Mouse (Mus musculus) yolk sac, embryonic 10.5 days (tissue): ENCODE results near the gene Fgf12.

ENCODE experiments used
- DNase-seq: peaks from one replicate; pipeline ENCODE4 v3.0.0-alpha.2; 2017; ENCODE audit warnings: low spot score

Gene Fgf12

GRCm38 (mm10) chr16:28752638-28753118 is at the start of gene Fgf12:
Fgf12 (minus strand) TSS chr16:28753068.
- no peak for DNase-seq

GRCm38 (mm10) chr16:28793115-28793514 is 40.2 kb upstream of the Fgf12 start:
- DNase-seq = peak; percentile 2

DNA sequence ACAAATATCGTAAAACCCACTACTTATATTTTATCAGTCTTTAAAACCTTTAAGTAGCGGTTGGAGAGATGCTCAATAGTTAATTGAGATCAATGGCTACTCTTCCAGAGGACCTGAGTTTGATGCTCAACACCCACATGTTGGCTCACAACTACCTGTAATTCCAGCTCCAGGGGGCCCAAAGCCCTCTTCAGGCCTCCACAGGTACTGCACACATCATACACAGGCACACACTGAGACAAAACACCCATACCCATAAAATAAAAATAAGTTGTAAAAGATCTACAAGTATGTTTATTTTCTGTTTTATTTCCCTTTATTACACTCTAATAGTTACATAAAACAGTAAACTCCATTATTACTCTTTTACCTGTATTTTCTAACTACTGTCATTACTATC is 17.4 kb upstream of the Fgf12 start:
- no peak for DNase-seq

DNA sequence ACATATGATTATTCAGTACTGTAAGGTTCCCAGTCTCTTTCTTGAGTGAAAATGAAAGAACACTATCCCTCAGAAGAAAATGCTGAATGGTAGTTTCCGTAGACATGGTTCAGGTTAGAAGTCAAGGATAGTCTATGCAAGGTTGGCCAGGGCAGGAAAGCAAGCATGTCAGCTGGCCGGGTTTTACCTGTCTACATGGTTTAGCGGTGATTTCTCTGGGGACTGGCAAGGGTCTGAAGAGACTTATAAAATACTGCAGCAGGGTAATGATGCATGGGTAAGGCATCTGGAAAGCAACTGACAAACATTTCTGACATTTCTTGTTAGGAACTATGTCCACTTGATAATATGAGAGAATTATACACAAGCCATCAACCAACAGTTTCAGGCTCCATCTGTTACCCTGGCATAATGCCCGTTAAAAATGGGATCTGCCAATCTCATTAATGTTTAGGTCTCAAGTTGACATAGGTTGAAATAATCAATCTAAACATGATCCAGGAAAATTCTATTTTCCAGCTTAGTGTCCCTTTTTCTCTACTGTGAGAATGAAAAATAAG is 8.6 kb upstream of the Fgf12 start:
- no peak for DNase-seq

- DNase-seq = peak; percentile 85
Observed at GRCm38 (mm10) chr16:28753124-28753917, 453 bp upstream of the Fgf12 start.

DNA sequence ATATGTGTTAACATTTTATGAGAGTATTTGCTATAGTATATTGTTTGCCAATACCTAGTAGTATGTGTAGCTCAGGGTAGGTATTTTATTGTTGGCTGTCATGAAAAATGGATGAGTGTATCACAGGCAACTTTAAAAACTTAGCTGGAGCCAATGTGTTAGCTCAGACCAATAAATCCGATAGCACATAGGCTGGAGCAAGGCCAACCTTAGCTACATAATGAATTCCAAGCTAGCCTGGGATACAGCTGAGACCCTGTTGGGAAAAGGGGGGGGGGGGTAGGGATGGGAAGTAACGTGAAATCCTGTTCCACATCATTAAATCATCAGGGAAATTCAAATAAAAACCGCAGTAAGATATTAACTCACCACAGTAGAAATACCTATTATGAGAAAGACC is 18.4 kb downstream of the Fgf12 start:
- DNase-seq = no peak

DNA sequence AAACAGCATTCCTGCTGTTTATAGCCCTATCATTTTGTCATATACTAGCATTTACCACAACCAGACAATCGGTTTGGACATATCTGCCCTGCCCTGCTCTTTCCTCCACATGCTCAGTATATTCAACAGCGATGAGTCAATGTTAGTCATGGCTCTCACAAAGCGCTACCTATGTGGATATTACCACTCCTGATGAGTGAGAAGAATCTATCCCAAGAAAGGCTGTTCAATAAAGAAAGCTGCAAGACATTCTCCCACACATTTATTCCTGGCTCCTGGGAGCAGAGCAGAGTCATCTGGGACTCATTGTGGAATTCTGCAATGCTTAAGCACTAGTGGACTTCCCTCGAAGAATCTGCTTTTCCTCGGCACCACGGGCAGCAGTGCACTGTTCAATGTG is 26.1 kb downstream of the Fgf12 start:
- DNase-seq = no peak

DNA sequence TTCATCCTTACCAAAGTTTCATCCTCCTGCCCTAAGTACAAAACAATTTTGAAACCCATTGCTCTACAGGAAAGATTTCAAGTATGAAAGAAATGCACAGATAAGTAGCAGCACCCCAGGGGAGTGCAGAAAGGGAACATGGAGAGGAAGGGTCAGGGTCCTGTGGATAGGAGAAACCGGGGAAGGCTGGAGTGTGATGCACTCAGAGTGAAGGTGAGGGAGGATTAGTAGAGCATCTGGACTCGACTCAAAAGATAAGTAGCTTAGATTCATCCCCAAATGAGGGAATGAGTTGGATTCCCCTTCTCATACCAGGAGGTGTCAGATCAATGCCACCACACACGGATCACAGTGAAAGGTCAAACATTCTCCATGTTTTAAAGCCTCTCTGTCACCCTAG is 46.2 kb downstream of the Fgf12 start:
- DNase-seq = no peak

- DNase-seq = no peak
Observed at GRCm38 (mm10) chr16:28700346-28700745, 52.5 kb downstream of the Fgf12 start.

DNA sequence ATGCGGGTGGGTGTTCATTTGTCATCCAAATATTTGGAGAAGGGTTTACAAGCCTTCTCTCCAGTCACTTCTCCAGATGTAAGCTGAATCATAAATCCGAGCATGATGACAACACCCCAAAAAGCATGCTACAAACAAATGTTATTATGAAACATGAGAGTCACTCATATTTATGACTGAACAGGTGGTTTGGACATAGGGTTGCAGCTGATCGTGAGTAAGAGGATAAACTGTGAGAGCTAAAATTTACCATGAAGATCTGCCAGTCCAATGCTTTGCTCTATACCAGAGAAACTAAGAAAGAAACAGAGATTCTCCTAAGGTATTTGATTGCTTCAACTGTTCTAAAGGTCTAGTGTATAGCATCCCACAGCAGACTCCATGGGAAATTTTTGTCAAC is 56.0 kb downstream of the Fgf12 start:
- no peak for DNase-seq

GRCm38 (mm10) chr16:28694113-28694899 is 58.6 kb downstream of the Fgf12 start:
- DNase-seq = no peak

DNA sequence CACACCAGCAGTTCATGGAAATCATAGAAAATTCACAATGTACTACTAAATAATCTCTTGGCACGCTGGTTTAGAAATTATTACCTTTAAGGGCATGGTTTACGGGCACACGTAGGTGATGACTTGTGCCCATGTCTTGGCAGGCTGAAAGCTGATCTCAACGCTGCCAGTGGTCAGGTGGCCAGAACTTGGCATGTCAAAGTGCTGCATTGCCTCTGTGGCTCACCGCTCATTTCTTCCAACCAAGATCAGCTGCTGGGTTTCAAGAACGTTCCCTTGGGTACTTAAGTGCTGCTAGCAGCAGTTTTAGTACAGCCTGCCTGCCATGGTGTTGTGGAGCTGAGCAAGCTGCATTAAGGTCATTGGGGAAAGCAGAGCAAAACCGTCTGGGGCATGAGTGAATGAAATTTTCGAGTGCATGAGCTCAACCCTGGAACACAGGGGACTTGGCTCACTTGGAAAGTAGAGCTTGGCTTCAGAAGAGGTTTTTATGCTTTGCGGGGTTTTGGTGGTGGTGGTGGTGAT is 63.9 kb downstream of the Fgf12 start:
- DNase-seq = no peak

- DNase-seq = no peak
Observed at GRCm38 (mm10) chr16:28681625-28682024, 71.2 kb downstream of the Fgf12 start.

DNA sequence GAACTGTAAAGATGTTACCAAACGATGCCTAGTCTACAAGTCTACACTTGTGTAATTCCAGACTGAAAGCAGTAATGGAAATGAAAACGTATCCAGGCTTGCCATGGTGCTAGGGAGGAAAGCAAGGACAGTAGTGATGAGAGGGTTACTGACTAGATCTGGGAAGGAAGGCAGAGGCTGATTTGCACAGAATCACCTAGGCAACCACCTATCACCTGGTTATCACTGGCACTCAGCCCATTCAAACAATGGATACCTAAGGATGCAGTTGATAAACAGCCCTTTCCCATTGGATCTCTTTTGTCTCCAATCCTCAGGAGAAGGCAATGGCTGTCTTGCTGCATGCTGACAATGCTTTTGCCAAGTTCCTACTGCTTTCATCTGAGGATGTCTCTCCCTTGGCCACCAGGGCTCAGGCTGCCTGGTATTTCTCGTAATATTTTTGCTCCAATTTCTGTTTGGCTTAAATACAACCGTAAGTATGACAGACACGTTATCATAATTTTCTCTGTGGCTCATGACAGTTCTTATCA is 84.0 kb downstream of the Fgf12 start:
- no peak for DNase-seq

GRCm38 (mm10) chr16:28652640-28653039 is 100.2 kb downstream of the Fgf12 start:
- no peak for DNase-seq

DNA sequence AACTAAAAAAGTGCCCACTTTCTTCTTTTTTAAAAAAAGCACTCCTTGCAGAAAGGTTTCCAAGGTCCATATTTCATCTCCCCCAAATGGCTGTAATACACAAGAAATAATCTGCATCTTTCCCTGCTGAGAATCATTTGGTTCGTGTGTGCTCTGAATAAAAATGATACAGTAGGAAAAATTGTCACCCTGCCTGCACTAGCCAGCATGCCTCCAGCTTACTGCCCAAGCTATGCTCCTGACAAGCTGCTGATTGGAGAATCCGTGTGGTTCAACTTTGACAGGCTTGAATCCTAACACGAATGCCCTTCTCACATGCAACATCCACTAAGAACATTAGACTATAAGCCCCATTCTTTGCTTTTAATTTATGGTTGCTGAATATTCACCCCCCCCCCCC is 102.3 kb downstream of the Fgf12 start:
- DNase-seq = no peak

- no peak for DNase-seq
Observed at GRCm38 (mm10) chr16:28645030-28645429, 107.8 kb downstream of the Fgf12 start.

DNA sequence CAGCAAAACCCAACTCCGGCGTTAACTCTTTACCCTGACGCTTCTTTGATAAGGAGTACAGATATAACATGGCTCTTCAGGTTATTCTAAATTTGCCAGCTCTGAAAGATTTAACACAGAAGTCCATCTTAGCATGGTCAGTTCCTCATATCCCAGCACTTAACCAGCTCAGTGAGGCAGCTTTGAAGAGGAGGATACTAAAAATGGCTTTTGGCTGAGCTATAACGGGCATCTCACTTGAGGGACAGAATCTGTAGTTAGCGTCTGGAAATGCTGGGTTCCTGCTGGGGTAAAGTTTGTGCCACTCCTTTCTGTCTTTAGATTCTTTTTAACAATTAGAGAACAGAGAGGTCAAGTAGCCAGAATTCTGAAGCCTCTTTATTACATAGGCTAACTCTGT is 121.1 kb downstream of the Fgf12 start:
- no peak for DNase-seq

DNA sequence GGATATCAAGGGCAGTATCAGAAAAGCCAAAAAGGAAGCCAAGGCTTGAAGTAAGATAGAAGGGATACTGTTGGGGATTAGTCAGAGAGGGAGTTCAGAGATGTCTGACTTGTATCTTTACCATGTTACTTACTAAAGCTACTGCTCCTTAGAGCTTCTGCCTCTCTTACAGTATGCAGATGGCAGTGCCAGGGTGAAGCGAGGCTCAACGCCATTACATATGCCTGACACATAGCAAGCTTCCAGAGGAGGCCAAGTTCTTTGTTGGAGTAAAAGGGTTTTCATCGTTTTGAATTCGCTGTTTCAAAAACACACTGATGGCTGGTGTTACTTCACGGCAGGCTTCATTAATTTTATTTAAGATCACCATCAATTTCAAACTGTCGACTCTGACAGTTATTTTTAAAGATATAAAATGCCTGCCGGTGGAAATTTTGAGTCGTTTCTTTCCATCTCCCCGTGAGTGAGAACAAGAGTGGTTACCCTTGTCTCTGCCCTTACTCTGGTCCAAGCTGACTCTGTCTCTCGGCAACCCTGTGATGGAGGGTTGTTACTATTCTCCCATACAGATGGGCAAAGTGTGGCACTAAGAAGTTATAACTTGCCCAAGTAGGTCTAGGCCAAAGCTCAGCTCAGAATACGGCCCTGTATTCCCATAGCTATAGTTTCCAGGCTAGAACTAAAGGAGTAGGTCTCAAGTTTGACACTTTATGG is 121.9 kb downstream of the Fgf12 start:
- no peak for DNase-seq

DNA sequence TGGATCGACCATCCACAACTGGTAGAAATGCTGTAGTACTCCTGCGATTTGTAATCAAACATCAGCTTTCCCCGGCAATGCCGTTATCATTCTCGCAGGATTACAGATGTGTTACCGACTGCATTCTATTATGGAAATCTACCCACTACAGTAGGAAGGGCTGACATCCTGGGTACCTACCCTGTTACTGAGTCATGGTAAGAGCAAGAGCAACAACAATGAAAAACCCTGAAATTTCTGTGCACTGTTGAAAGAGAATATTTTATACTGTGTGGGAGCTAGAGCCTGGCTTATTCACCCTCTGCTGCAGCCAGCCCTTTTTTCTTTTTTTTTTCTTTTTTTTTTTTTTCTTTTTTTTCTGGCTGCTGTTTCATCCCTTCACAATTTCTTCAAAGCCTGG is 126.6 kb downstream of the Fgf12 start:
- DNase-seq = no peak

GRCm38 (mm10) chr16:28625689-28626088 is 127.2 kb downstream of the Fgf12 start:
- no peak for DNase-seq

DNA sequence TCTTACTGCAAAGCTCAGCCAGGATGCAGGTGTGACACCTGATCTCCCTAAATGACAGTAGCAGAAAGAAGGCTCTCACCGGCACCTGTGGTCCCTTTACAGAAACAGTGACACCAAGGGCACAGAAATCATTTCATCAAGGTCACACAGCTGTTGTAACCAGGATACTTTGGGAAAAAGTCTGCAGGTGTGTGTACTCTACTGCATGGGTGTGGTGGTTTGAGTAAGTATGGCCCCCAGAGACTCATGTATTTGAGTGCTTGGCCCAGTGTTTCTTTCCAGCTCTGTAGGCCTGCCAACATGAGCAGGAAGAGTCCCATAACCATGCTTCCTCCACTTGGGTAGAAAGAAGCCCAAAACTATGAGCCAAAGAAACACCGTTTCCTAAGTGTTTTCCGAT is 138.5 kb downstream of the Fgf12 start:
- DNase-seq = no peak
